In genomic region chr14:98023540-98023939, GRCm38 (mm10) we compare ENCODE assay signal across 32 mouse cellular contexts.
"Had no signal": no experiment of that assay in that cellular context is flagged by ENCODE, and none has a peak within 500 bp of the region (broad histone marks: within the 10 kb centered on the region; RNA-seq: fewer than 3 reads in every experiment).

No protein-coding gene starts in this region.

- H3K9ac ChIP-seq: limb, embryonic 12.5 days; limb, embryonic 13.5 days; limb, embryonic 15.5 days; liver, embryonic 12.5 days; liver, embryonic 13.5 days; liver, embryonic 14.5 days; liver, embryonic 15.5 days; liver, postnatal 0 days; lung, embryonic 14.5 days; lung, embryonic 15.5 days; midbrain, embryonic 12.5 days; midbrain, embryonic 13.5 days; midbrain, embryonic 15.5 days; neural tube, embryonic 12.5 days had no signal

- H3K27ac ChIP-seq: limb, embryonic 10.5 days; limb, embryonic 12.5 days; limb, embryonic 13.5 days; limb, embryonic 15.5 days; liver, embryonic 12.5 days; liver, embryonic 13.5 days; liver, embryonic 14.5 days; liver, embryonic 15.5 days; lung, embryonic 15.5 days; macrophage; midbrain, embryonic 10.5 days; midbrain, embryonic 12.5 days; midbrain, embryonic 13.5 days; midbrain, embryonic 15.5 days; neural tube, embryonic 12.5 days had no signal

- H3K27me3 ChIP-seq: limb, embryonic 12.5 days; limb, embryonic 13.5 days; limb, embryonic 15.5 days; liver, embryonic 12.5 days; liver, embryonic 13.5 days; liver, embryonic 15.5 days; lung, embryonic 15.5 days; megakaryocyte, embryonic 14.5 days; midbrain, embryonic 12.5 days; midbrain, embryonic 13.5 days; midbrain, embryonic 15.5 days; neural tube, embryonic 12.5 days had no signal

- H3K4me2 ChIP-seq: limb, embryonic 12.5 days; limb, embryonic 13.5 days; limb, embryonic 15.5 days; liver, embryonic 11.5 days; liver, embryonic 12.5 days; liver, embryonic 13.5 days; liver, embryonic 15.5 days; lung, embryonic 14.5 days; lung, embryonic 15.5 days; midbrain, embryonic 11.5 days; midbrain, embryonic 12.5 days; midbrain, embryonic 13.5 days; midbrain, embryonic 15.5 days; neural tube, embryonic 12.5 days had no signal

- H3K36me3 ChIP-seq: limb, embryonic 10.5 days; limb, embryonic 12.5 days; limb, embryonic 13.5 days; limb, embryonic 15.5 days; liver, embryonic 12.5 days; liver, embryonic 13.5 days; liver, embryonic 15.5 days; lung, embryonic 15.5 days; midbrain, embryonic 10.5 days; midbrain, embryonic 12.5 days; midbrain, embryonic 13.5 days; midbrain, embryonic 15.5 days; neural tube, embryonic 12.5 days had no signal

- H3K4me1 ChIP-seq: limb, embryonic 15.5 days; liver, embryonic 12.5 days; liver, embryonic 13.5 days; liver, embryonic 15.5 days; lung, embryonic 15.5 days; megakaryocyte, embryonic 14.5 days; midbrain, embryonic 15.5 days had no signal

- ATAC-seq: liver, embryonic 12.5 days; liver, postnatal 0 days; lung, postnatal 0 days; midbrain, embryonic 13.5 days; midbrain, embryonic 15.5 days; midbrain, embryonic 16.5 days had no signal

- H3K4me3 ChIP-seq: limb, embryonic 10.5 days; limb, embryonic 12.5 days; limb, embryonic 13.5 days; limb, embryonic 15.5 days; liver, embryonic 12.5 days; liver, embryonic 13.5 days; liver, embryonic 15.5 days; lung, embryonic 15.5 days; megakaryocyte, embryonic 14.5 days; midbrain, embryonic 10.5 days; midbrain, embryonic 12.5 days; midbrain, embryonic 13.5 days; midbrain, embryonic 15.5 days; myocyte; neural tube, embryonic 12.5 days had no signal

- DNase-seq: left cerebral cortex, postnatal 4 days; liver; liver, embryonic 13.5 days; liver, postnatal 0 days; lung, adult 18-20 months; lung, adult 2 months; lung, embryonic 14.5 days; lung, postnatal 10 days; lung, postnatal 14 days; lung, postnatal 36 days; lung, postnatal 4 days; midbrain, embryonic 14.5 days had no signal

- H3K9me3 ChIP-seq: limb, embryonic 10.5 days; limb, embryonic 12.5 days; limb, embryonic 13.5 days; limb, embryonic 15.5 days; liver, embryonic 12.5 days; liver, embryonic 13.5 days; liver, embryonic 15.5 days; lung, embryonic 15.5 days; megakaryocyte, embryonic 14.5 days; midbrain, embryonic 10.5 days; midbrain, embryonic 12.5 days; midbrain, embryonic 13.5 days; midbrain, embryonic 15.5 days; neural tube, embryonic 12.5 days had no signal
